In the genomic region with DNA sequence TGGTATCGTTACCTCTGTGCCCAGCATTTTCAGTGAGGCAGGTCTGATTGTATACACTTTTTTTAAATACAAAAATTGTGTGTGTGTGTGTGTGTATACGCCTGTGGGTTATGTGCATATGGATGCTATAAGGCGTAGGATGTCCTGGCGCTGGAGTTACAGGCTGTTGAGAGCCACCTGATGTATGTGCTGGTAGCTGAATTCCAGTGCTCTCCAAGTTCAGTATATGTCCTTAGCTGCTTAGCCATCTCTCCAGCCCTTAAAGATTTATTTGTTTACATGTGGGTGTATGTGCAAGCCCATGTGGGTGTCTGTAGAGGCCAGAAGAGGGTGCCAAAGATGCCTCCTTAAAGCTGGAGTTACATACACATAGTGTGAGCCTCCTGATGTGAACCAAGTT, we compare ENCODE assay signal across 7 mouse cellular contexts. TPM values are rescaled to one million over a fixed set of nuclear protein-coding genes. Genes with fewer than 3 reads are reported as not detected.
DNase-seq lines count a peak whose midpoint lies in the region; ATAC-seq and TF ChIP-seq lines count a peak whose summit lies in the region.

No protein-coding gene starts in this region.

- H3K9ac ChIP-seq in lung, postnatal 0 days (replicated peaks; ENCODE audit: low read depth): no peak overlapping the region
- H3K9ac ChIP-seq in embryonic facial prominence, embryonic 13.5 days: no peak overlapping the region
- H3K9ac ChIP-seq in intestine, postnatal 0 days (ENCODE audit: low read depth, low read length): no peak overlapping the region
- H3K9ac ChIP-seq in stomach, embryonic 15.5 days: no peak overlapping the region

- no peak for TF ChIP-seq EP300 in lung, postnatal 0 days (IDR thresholded peaks at IDR 0.05)

- H3K4me1 ChIP-seq in lung, postnatal 0 days (ENCODE audit: insufficient read depth, low read depth, low read length): peaks cover 5% of the 10 kb centered on the region; the same call in 1 of the 2 replicates
- H3K4me1 ChIP-seq in embryonic facial prominence, embryonic 13.5 days: peaks cover 15% of the 10 kb centered on the region
- no peaks in the 10 kb centered on the region for H3K4me1 ChIP-seq in intestine, postnatal 0 days (replicated peaks; ENCODE audit: control insufficient read depth, insufficient read depth, low read length)
- no peaks in the 10 kb centered on the region for H3K4me1 ChIP-seq in stomach, embryonic 15.5 days

- no peak for ATAC-seq in lung, postnatal 0 days
- ATAC-seq in embryonic facial prominence, embryonic 13.5 days (ENCODE audit: insufficient number of reproducible peaks, insufficient read depth, low FRiP score, low TSS enrichment, low read depth): no peak
- no peak for ATAC-seq in intestine, postnatal 0 days
- ATAC-seq in stomach, embryonic 15.5 days (ENCODE audit: insufficient read depth, low FRiP score, low read depth): no peak
- ATAC-seq in megakaryocyte progenitor cell, adult 5-6 weeks (replicated peaks; ENCODE audit: poor library complexity): no peak

- no peaks in the 10 kb centered on the region for H3K36me3 ChIP-seq in lung, postnatal 0 days (ENCODE audit: insufficient read depth, low read length)
- H3K36me3 ChIP-seq in embryonic facial prominence, embryonic 13.5 days: no peaks in the 10 kb centered on the region
- H3K36me3 ChIP-seq in intestine, postnatal 0 days (ENCODE audit: control insufficient read depth, insufficient read depth): no peaks in the 10 kb centered on the region
- no peaks in the 10 kb centered on the region for H3K36me3 ChIP-seq in stomach, embryonic 15.5 days

- 58% methylated on average over 4 of the region's 4 CpGs for WGBS in lung, postnatal 0 days
- WGBS in embryonic facial prominence, embryonic 13.5 days: 64% methylated on average over 4 of the region's 4 CpGs
- whole genome bisulfite sequencing in intestine, postnatal 0 days: 66% methylated on average over 4 of the region's 4 CpGs
- WGBS in stomach, embryonic 15.5 days: 60% methylated on average over 4 of the region's 4 CpGs

- peak overlapping the region; percentile 83; the same call in 1 of the 2 replicates for H3K4me2 ChIP-seq in lung, postnatal 0 days (replicated peaks; ENCODE audit: low read depth, low read length)
- H3K4me2 ChIP-seq in embryonic facial prominence, embryonic 13.5 days: peak overlapping the region; percentile 88
- peak overlapping the region; percentile 86; the same call in 1 of the 2 replicates for H3K4me2 ChIP-seq in intestine, postnatal 0 days (replicated peaks; ENCODE audit: low read depth)
- H3K4me2 ChIP-seq in stomach, embryonic 15.5 days: peak overlapping the region; percentile 78

- no peak for DNase-seq in lung, postnatal 0 days (ENCODE audit: low spot score)
- no peak for DNase-seq in lung, adult 18-20 months
- no peak for DNase-seq in cerebellum, postnatal 36 days

- H3K27ac ChIP-seq in lung, postnatal 0 days (ENCODE audit: low read length): no peak overlapping the region
- H3K27ac ChIP-seq in embryonic facial prominence, embryonic 13.5 days: no peak overlapping the region
- no peak overlapping the region for H3K27ac ChIP-seq in intestine, postnatal 0 days (ENCODE audit: low read depth, low read length)
- H3K27ac ChIP-seq in stomach, embryonic 15.5 days: no peak overlapping the region

- no peak for TF ChIP-seq CTCF in lung, postnatal 0 days (IDR thresholded peaks at IDR 0.05)
- peak; percentile 32; the same call in 1 of the 2 replicates for TF ChIP-seq CTCF in intestine, postnatal 0 days (IDR thresholded peaks at IDR 0.05; ENCODE audit: low read depth)

- H3K4me3 ChIP-seq in lung, postnatal 0 days (ENCODE audit: low read depth, low read length): peak overlapping the region; percentile 61; the same call in 1 of the 2 replicates
- peak overlapping the region; percentile 79 for H3K4me3 ChIP-seq in embryonic facial prominence, embryonic 13.5 days
- no peak overlapping the region; the same call in 1 of the 2 replicates for H3K4me3 ChIP-seq in intestine, postnatal 0 days (ENCODE audit: low read depth, low read length)
- H3K4me3 ChIP-seq in stomach, embryonic 15.5 days (replicated peaks): peak overlapping the region; percentile 77; the same call in 1 of the 2 replicates

- no peaks in the 10 kb centered on the region for H3K27me3 ChIP-seq in lung, postnatal 0 days (replicated peaks; ENCODE audit: insufficient read depth, low read length)
- peaks cover 26% of the 10 kb centered on the region for H3K27me3 ChIP-seq in embryonic facial prominence, embryonic 13.5 days
- peaks cover 8% of the 10 kb centered on the region; the same call in 1 of the 2 replicates for H3K27me3 ChIP-seq in intestine, postnatal 0 days (replicated peaks; ENCODE audit: control insufficient read depth, insufficient read depth, low read length)
- H3K27me3 ChIP-seq in stomach, embryonic 15.5 days (replicated peaks): 0 out of 2 replicates have a peak, but pooled peaks cover 3% of the 10 kb centered on the region

- H3K9me3 ChIP-seq in lung, postnatal 0 days (ENCODE audit: low read length): no peaks in the 10 kb centered on the region
- H3K9me3 ChIP-seq in embryonic facial prominence, embryonic 13.5 days: no peaks in the 10 kb centered on the region
- H3K9me3 ChIP-seq in intestine, postnatal 0 days (ENCODE audit: control insufficient read depth): no peaks in the 10 kb centered on the region
- no peaks in the 10 kb centered on the region for H3K9me3 ChIP-seq in stomach, embryonic 15.5 days

RNA-seq across cellular contexts. Expression of a gene that starts 0.9 kb away (rescaled TPM):
- 128 and 132 TPM in 2 replicates for polyA plus RNA-seq in lung, postnatal 0 days (2015; fragmentation: Nextera tagmentation; extraction: Ambion mirVana)
- 74.2 and 92.1 TPM in 2 replicates for polyA plus RNA-seq in embryonic facial prominence, embryonic 13.5 days (2015; fragmentation: Nextera tagmentation; extraction: Ambion mirVana)
- polyA plus RNA-seq in intestine, postnatal 0 days (2015; fragmentation: Nextera tagmentation; extraction: Ambion mirVana): 270 and 305 TPM in 2 replicates
- polyA plus RNA-seq in stomach, embryonic 15.5 days (2015; fragmentation: Nextera tagmentation; extraction: Ambion mirVana): 108 and 116 TPM in 2 replicates
- total RNA-seq in megakaryocyte progenitor cell, adult 5-6 weeks (2015): 36.5 and 52.7 TPM in 2 replicates
- 43.1 and 58.6 TPM in 2 replicates for total RNA-seq in megakaryocyte progenitor cell, adult 5-6 weeks (2017)

RNA-seq across cellular contexts. Expression of a gene that starts 3.8 kb away (rescaled TPM):
- 10.4 and 10.8 TPM in 2 replicates for polyA plus RNA-seq in lung, postnatal 0 days (2015; fragmentation: Nextera tagmentation; extraction: Ambion mirVana)
- polyA plus RNA-seq in embryonic facial prominence, embryonic 13.5 days (2015; fragmentation: Nextera tagmentation; extraction: Ambion mirVana): 1.1 and 1.8 TPM in 2 replicates
- 0.08 and 0.22 TPM in 2 replicates for polyA plus RNA-seq in intestine, postnatal 0 days (2015; fragmentation: Nextera tagmentation; extraction: Ambion mirVana)
- 0.80 and 1.0 TPM in 2 replicates for polyA plus RNA-seq in stomach, embryonic 15.5 days (2015; fragmentation: Nextera tagmentation; extraction: Ambion mirVana)
- 0.22 TPM in 1 of 2 replicates, not detected in the other for total RNA-seq in megakaryocyte progenitor cell, adult 5-6 weeks (2015)
- total RNA-seq in megakaryocyte progenitor cell, adult 5-6 weeks (2017): 0.71 TPM in 1 of 2 replicates, not detected in the other

RNA-seq across cellular contexts. Expression of a gene that starts 11.6 kb away (rescaled TPM):
- 2.5 and 3.1 TPM in 2 replicates for polyA plus RNA-seq in lung, postnatal 0 days (2015; fragmentation: Nextera tagmentation; extraction: Ambion mirVana)
- polyA plus RNA-seq in embryonic facial prominence, embryonic 13.5 days (2015; fragmentation: Nextera tagmentation; extraction: Ambion mirVana): 7.2 and 8.4 TPM in 2 replicates
- 1.6 and 1.9 TPM in 2 replicates for polyA plus RNA-seq in intestine, postnatal 0 days (2015; fragmentation: Nextera tagmentation; extraction: Ambion mirVana)
- polyA plus RNA-seq in stomach, embryonic 15.5 days (2015; fragmentation: Nextera tagmentation; extraction: Ambion mirVana): 4.0 and 4.6 TPM in 2 replicates
- total RNA-seq in megakaryocyte progenitor cell, adult 5-6 weeks (2015): 0.47 and 0.95 TPM in 2 replicates
- total RNA-seq in megakaryocyte progenitor cell, adult 5-6 weeks (2017): 0.25 and 0.61 TPM in 2 replicates

RNA-seq across cellular contexts. Expression of a gene that starts 11.8 kb away (rescaled TPM):
- polyA plus RNA-seq in lung, postnatal 0 days (2015; fragmentation: Nextera tagmentation; extraction: Ambion mirVana): 2.5 TPM in 2 replicates
- 3.4 and 4.2 TPM in 2 replicates for polyA plus RNA-seq in embryonic facial prominence, embryonic 13.5 days (2015; fragmentation: Nextera tagmentation; extraction: Ambion mirVana)
- polyA plus RNA-seq in intestine, postnatal 0 days (2015; fragmentation: Nextera tagmentation; extraction: Ambion mirVana): 6.0 and 6.7 TPM in 2 replicates
- 2.5 and 4.1 TPM in 2 replicates for polyA plus RNA-seq in stomach, embryonic 15.5 days (2015; fragmentation: Nextera tagmentation; extraction: Ambion mirVana)
- total RNA-seq in megakaryocyte progenitor cell, adult 5-6 weeks (2015): 0.07 TPM in 2 replicates
- total RNA-seq in megakaryocyte progenitor cell, adult 5-6 weeks (2017): 0.44 and 0.62 TPM in 2 replicates

RNA-seq across cellular contexts. Expression of a gene that starts 25.4 kb away (rescaled TPM):
- 11.9 and 12.8 TPM in 2 replicates for polyA plus RNA-seq in lung, postnatal 0 days (2015; fragmentation: Nextera tagmentation; extraction: Ambion mirVana)
- polyA plus RNA-seq in embryonic facial prominence, embryonic 13.5 days (2015; fragmentation: Nextera tagmentation; extraction: Ambion mirVana): 18.2 and 19.1 TPM in 2 replicates
- polyA plus RNA-seq in intestine, postnatal 0 days (2015; fragmentation: Nextera tagmentation; extraction: Ambion mirVana): 3.5 and 4.1 TPM in 2 replicates
- polyA plus RNA-seq in stomach, embryonic 15.5 days (2015; fragmentation: Nextera tagmentation; extraction: Ambion mirVana): 9.3 TPM in 2 replicates
- total RNA-seq in megakaryocyte progenitor cell, adult 5-6 weeks (2015): 0.30 and 1.4 TPM in 2 replicates
- total RNA-seq in megakaryocyte progenitor cell, adult 5-6 weeks (2017): 0.21 and 1.3 TPM in 2 replicates
